Mouse (Mus musculus) forebrain, embryonic 13.5 days (tissue): ENCODE data around the gene Fzd7. TPM values are rescaled to one million over a fixed set of nuclear protein-coding genes. Genes with fewer than 3 reads are reported as not detected.

ENCODE experiments used
- ATAC-seq: fragments of 200-750 bp; cut with Nextera tagmentation; 2 replicates; pipeline ENCODE4 v1.8.0; 2017
- H3K27ac ChIP-seq: fragments of 300-500 bp; sonication (generic); 2 replicates; pipeline ENCODE4 v1.5.1; 2015; ENCODE audit warnings: inconsistent platforms, mild to moderate bottlenecking, moderate library complexity
- H3K27me3 ChIP-seq: fragments of 300-500 bp; sonication (generic); 2 replicates; pipeline ENCODE4 v1.6.1; 2015; ENCODE audit warnings: mild to moderate bottlenecking, inconsistent platforms
- H3K36me3 ChIP-seq: fragments of 300-500 bp; sonication (generic); 2 replicates; pipeline ENCODE4 v1.6.1; 2015; ENCODE audit warnings: mild to moderate bottlenecking, inconsistent platforms; ENCODE audit not compliant: poor library complexity, severe bottlenecking
- H3K4me1 ChIP-seq: fragments of 300-500 bp; sonication (generic); 2 replicates; pipeline ENCODE4 v1.6.1; 2015; ENCODE audit warnings: inconsistent platforms
- H3K4me2 ChIP-seq: fragments of 300-500 bp; sonication (generic); 2 replicates; pipeline ENCODE4 v1.6.1; 2015; ENCODE audit warnings: inconsistent platforms, mild to moderate bottlenecking, moderate library complexity
- H3K4me3 ChIP-seq: fragments of 300-500 bp; sonication (generic); 2 replicates; pipeline ENCODE4 v1.5.1; 2015; ENCODE audit warnings: mild to moderate bottlenecking, inconsistent platforms
- H3K9ac ChIP-seq: fragments of 300-500 bp; sonication (generic); 2 replicates; pipeline ENCODE4 v1.6.1; 2015; ENCODE audit warnings: mild to moderate bottlenecking, inconsistent platforms
- H3K9me3 ChIP-seq: fragments of 300-500 bp; sonication (generic); replicated peaks from 2 replicates; pipeline ENCODE4 v1.6.1; 2016; ENCODE audit warnings: inconsistent platforms
- WGBS: fragments of 180-500 bp; shearing (Covaris S2); methylation state at CpG from one replicate; pipeline ENCODE4 v1.1.7; 2015; 5-methylcytosine and 5-hydroxymethylcytosine counted together
- polyA plus RNA-seq: library from polyadenylated mRNA; unstranded; fragments of >200 nt; fragmentation: Nextera tagmentation; extraction: Ambion mirVana; gene quantifications from 2 replicates; pipeline ENCODE4 v1.2.1, GENCODE M21; 2015

Fzd7 gene
- polyA plus RNA-seq, 1 experiment from 2014 or later: 2.8 TPM

DNA sequence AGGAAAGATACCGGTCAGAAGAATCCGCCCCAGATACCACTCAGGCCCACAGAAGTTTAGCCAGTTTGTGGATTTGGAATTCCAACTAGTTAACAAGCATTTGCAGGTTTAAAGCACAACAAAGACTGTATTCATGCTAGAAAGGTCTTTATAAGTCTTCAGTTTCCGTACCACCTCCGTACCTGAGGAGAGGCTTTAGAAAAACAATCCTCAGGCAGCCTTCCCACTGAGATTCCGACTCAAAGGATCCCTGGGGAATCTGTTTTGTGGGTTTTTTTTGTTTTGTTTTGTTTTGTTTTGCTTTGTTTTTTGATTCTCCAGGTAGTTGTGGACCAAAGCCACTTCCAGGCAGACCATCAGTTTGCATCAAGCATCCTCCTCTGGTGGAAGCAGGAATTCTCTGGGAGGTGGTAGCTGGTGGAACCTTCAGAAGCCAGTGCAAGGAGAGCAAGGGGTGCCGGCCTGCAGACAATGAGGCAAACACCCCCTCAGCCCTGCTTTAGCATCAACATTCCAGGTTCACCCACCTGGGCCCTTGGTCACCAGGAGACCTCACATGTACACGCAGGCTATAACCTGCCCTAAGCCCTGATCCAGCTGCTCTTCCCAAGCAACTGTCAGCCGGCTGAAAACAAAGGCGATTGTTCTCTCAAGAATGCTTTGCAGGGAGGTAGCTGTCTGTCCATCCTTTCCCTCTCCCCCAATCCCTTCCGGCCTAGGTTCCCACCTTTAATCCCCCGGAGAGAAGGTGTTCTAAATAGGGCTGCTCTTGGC is 33.5 kb upstream of the Fzd7 start:
- no peak for ATAC-seq
- no peaks in the 10 kb centered on the region for H3K36me3 ChIP-seq
- 0 out of 2 replicates have a peak, but pooled peaks cover 12% of the 10 kb centered on the region for H3K27me3 ChIP-seq
- H3K27ac ChIP-seq: no peak overlapping the region
- no peak overlapping the region for H3K4me3 ChIP-seq
- no peak overlapping the region for H3K4me2 ChIP-seq
- peaks cover 15% of the 10 kb centered on the region for H3K4me1 ChIP-seq
- 30% methylated on average over 11 of the region's 11 CpGs for WGBS
- H3K9me3 ChIP-seq: no peaks in the 10 kb centered on the region
- H3K9ac ChIP-seq: no peak overlapping the region

DNA sequence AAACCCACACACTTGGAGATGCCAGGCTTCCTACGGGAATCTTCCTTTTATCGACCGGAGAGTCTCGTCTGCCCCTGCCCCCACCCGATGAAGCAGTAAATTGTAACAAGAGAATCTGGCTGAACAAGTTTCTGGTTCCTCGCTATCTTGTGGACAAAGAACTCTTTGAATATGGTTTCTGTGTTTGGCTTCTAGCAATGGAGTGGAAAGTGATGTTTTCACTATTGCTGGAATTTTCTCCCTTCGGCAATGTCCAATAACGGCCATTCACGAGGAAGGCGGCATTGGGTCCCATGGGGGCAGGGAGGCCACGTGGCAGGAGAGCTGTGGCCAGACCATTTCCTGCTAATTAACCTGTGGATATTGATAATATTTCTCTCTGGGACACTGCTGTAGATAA is 32.8 kb upstream of the Fzd7 start:
- H3K9ac ChIP-seq: no peak overlapping the region
- WGBS: 19% methylated on average over 11 of the region's 11 CpGs
- no peak for ATAC-seq
- H3K27me3 ChIP-seq: 0 out of 2 replicates have a peak, but pooled peaks cover 12% of the 10 kb centered on the region
- peaks cover 15% of the 10 kb centered on the region for H3K4me1 ChIP-seq
- H3K36me3 ChIP-seq: no peaks in the 10 kb centered on the region
- H3K27ac ChIP-seq: no peak overlapping the region
- no peak overlapping the region for H3K4me3 ChIP-seq
- H3K9me3 ChIP-seq: no peaks in the 10 kb centered on the region
- no peak overlapping the region for H3K4me2 ChIP-seq

DNA sequence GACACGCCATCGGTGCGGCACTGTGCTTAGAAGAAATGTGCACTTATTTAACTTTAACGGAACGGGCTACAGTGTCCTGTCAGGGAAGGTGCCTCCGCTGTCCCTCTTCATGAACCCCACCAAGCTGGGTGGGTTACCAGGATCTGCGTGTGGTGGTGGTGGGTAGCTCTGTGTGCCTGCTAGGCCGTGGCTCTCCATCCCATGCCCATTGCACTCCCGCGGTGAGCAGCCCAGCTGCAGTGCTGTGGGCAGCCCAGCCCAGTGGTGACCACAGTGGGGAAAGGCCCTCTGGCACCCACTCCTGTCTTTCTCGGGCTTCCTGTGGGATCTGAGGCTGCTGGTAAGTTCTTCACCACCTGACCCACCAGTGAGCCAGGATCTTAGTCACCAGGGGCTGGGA is 31.3 kb upstream of the Fzd7 start:
- Histone ChIP-seq H3K4me3 (no peak overlapping the region), H3K36me3 (no peaks in the 10 kb centered on the region), H3K4me2 (no peak overlapping the region), H3K4me1 (peaks cover 15% of the 10 kb centered on the region), H3K27me3 (0 out of 2 replicates have a peak, but pooled peaks cover 12% of the 10 kb centered on the region), H3K9me3 (no peaks in the 10 kb centered on the region), H3K27ac (no peak overlapping the region), H3K9ac (no peak overlapping the region)
- WGBS: 80% methylated on average over 11 of the region's 11 CpGs
- ATAC-seq: no peak

DNA sequence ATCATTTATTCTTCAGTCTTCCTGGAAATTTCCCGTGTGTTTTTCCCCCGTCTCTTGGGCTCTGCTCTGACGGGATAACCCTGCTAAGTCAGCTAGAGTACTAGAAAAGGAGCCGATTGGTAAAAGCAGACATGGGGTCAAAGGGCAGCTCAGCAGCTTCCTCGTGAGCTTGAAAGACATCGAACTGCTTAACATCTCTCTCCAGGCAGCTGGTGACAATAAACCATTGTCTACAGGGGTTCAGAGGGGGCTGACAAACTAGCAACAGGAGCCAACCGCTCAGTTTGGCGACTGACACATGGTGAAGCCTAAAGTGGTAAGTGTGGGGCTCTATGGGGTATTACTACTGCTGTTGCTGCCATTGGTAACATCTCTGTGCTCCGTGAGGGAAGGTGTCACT is 30.6 kb upstream of the Fzd7 start:
- Histone ChIP-seq H3K27me3 (0 out of 2 replicates have a peak, but pooled peaks cover 12% of the 10 kb centered on the region), H3K4me2 (no peak overlapping the region), H3K4me1 (peaks cover 15% of the 10 kb centered on the region), H3K9me3 (no peaks in the 10 kb centered on the region), H3K27ac (no peak overlapping the region), H3K36me3 (no peaks in the 10 kb centered on the region), H3K4me3 (no peak overlapping the region), H3K9ac (no peak overlapping the region)
- WGBS: 10% methylated on average over 9 of the region's 9 CpGs
- no peak for ATAC-seq

DNA sequence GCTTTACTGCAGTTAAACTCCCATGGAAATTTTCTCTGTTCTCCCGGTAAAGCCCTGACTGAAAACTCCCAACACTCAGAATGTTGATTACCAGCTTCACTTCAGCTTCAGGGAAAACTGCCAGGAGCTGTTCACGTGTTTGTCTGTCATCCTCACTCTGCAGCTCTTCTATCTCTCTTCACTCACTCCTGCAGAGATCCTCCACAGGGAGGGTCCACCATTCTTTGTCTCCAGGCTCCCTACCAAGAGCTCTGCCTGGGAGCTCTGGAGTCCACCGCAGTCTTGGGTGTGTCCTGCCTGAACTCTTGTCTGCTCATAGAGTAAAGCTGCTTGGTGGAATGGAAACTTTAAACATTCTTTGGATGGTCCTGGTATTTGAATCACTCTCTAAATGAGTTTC is 25.4 kb upstream of the Fzd7 start:
- ATAC-seq: no peak
- WGBS: 34% methylated on average over 3 of the region's 3 CpGs
- no peaks in the 10 kb centered on the region for H3K9me3 ChIP-seq
- H3K4me3 ChIP-seq: no peak overlapping the region
- H3K27ac ChIP-seq: no peak overlapping the region
- peaks cover 7% of the 10 kb centered on the region for H3K4me1 ChIP-seq
- H3K27me3 ChIP-seq: peaks cover 5% of the 10 kb centered on the region
- no peaks in the 10 kb centered on the region for H3K36me3 ChIP-seq
- H3K9ac ChIP-seq: no peak overlapping the region
- H3K4me2 ChIP-seq: no peak overlapping the region

DNA sequence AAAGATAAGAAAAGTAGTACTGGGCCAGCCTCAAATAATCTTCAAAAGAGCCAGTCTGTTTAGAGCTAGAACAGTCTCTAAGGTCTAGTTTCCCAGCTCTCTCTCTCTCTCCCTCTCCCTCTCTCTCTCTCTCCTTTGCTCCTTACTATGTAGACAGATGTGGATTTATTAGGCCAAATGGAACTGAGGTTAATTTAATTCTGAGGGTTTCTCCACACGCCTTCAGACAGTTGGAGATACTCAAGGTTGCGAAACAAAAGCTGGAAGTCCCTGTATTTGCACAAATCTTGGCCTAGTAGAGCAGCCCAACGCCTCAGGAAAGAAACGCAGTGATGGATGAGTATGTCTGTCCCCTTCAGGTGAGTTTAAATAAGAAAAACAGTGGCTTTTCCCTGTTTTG is 24.4 kb upstream of the Fzd7 start:
- Histone ChIP-seq H3K4me3 (no peak overlapping the region), H3K9me3 (no peaks in the 10 kb centered on the region), H3K4me1 (peaks cover 7% of the 10 kb centered on the region), H3K27ac (no peak overlapping the region), H3K4me2 (no peak overlapping the region), H3K36me3 (no peaks in the 10 kb centered on the region), H3K9ac (no peak overlapping the region), H3K27me3 (peaks cover 8% of the 10 kb centered on the region)
- no peak for ATAC-seq
- WGBS: 89% methylated on average over 4 of the region's 4 CpGs

DNA sequence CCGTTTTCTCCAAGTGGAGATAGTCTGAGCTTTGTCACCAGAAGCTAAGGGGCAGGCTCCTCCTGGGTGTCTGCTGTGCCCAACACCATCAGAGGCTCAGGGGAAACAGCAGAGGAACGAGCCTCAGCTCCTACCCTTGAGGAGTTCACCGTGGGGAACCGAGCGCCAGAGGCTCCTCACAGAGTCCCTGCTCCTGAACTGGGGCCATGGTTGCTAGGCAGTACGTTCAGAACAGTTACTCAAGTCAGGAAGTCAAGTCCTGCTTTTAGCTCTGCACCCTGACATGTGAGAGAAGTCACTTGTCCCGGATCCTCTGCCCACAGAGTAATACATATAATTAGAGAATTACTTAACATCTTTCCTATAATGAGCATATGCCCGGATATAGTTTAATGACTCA is 23.3 kb upstream of the Fzd7 start:
- ATAC-seq: no peak
- WGBS: 20% methylated on average over 8 of the region's 8 CpGs
- H3K4me2 ChIP-seq: no peak overlapping the region
- no peak overlapping the region for H3K9ac ChIP-seq
- H3K36me3 ChIP-seq: no peaks in the 10 kb centered on the region
- H3K27ac ChIP-seq: no peak overlapping the region
- no peak overlapping the region for H3K4me3 ChIP-seq
- H3K9me3 ChIP-seq: no peaks in the 10 kb centered on the region
- H3K27me3 ChIP-seq: peaks cover 8% of the 10 kb centered on the region
- peaks cover 7% of the 10 kb centered on the region for H3K4me1 ChIP-seq

DNA sequence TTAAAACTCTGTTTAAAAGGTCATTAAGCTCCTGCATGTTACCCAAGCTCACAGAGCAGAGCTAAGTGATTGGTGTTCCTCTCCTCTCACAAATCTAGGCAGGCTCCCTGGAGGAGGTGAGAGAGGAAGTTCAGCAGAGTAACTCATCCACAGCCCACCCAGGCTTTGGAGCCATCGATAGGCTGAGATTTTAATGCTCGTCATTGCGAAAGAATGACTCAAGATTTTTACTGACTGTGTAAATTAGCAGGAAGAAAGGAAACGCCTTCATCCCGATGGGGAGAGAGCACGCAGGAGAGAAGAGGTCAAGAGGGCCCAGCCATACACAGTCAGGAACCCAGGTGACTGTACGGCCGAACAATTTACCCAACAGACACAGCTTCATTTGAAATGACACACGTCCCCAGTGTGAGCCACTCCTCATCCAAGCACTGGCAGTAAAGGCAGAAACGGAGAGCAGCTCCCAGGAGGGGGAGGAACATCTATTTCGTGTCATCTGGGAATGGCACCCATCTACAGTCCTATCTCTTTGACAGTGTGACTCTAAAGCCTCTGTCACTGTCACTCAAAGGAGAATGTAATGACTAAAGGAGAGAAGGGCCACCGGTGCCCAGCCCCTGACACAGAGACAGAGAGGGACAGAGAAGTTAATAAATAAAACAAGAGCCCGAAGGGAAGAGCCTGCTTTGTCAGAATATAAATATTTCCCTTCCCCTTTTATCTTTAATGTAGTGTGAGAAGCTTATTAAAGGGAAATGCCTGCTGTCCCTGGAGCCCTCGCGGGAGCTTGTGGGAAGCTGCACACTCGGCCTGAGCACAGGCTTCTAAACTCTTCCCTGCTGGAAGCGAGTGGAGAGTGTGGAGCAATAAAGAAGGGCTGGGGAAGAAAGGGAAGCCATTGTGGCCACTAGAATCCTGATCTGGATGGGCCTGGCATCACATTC is 17.3 kb upstream of the Fzd7 start:
- H3K27ac ChIP-seq: 0 out of 2 replicates have a peak overlapping the region, but pooled peaks have one; percentile 5
- no peak overlapping the region for H3K4me2 ChIP-seq
- no peaks in the 10 kb centered on the region for H3K9me3 ChIP-seq
- ATAC-seq: peak; percentile 53; the same call in 1 of the 2 replicates
- peaks cover 5% of the 10 kb centered on the region for H3K27me3 ChIP-seq
- WGBS: 52% methylated on average over 17 of the region's 17 CpGs
- H3K9ac ChIP-seq: no peak overlapping the region
- no peaks in the 10 kb centered on the region for H3K36me3 ChIP-seq
- no peak overlapping the region for H3K4me3 ChIP-seq
- H3K4me1 ChIP-seq: peaks cover 6% of the 10 kb centered on the region; the same call in 1 of the 2 replicates

DNA sequence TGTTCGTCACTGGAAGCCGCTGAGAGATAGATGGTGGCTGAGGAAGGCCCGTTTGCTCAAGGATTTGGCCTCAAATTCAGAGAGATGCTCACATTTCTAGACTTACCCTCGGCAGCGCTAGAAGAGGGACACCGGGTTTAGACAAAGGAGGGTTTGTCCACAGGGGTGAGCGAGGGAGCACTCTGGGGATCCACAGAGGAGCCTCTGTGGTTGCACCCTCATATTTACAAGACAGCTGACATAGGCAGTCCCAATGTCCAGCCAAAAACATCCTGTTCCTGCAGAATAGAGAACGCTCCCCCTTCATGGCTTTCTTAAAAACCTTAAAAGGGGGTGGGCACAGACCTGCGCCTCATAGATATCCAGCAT is 16.6 kb upstream of the Fzd7 start:
- no peak for ATAC-seq
- H3K27me3 ChIP-seq: peaks cover 7% of the 10 kb centered on the region
- H3K4me1 ChIP-seq: peaks cover 6% of the 10 kb centered on the region; the same call in 1 of the 2 replicates
- H3K4me2 ChIP-seq: no peak overlapping the region
- 0 out of 2 replicates have a peak overlapping the region, but pooled peaks have one; percentile 5 for H3K27ac ChIP-seq
- H3K9ac ChIP-seq: no peak overlapping the region
- WGBS: 69% methylated on average over 9 of the region's 9 CpGs
- H3K36me3 ChIP-seq: no peaks in the 10 kb centered on the region
- H3K4me3 ChIP-seq: no peak overlapping the region
- H3K9me3 ChIP-seq: no peaks in the 10 kb centered on the region

DNA sequence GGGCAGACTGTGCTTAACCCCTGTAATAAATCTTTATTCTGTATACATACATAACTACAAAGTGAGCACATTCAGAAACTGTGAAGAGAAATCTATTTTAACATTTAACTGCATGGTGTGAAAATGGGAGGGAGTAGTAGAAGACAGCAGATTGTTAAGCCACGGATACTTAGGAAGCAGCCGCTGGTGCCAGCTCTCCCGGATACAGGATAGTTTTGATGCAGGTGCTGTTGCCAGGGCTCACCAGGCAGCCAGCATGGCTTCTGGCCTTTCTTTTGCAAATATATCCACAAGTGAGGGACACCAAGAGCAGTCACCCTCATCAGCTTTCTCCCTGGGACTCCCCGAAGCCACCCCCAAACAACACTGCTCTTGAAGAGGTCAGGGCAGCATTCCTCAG is 13.1 kb upstream of the Fzd7 start:
- no peak for ATAC-seq
- Histone ChIP-seq H3K4me3 (no peak overlapping the region), H3K4me2 (no peak overlapping the region), H3K9me3 (no peaks in the 10 kb centered on the region), H3K27ac (no peak overlapping the region), H3K36me3 (no peaks in the 10 kb centered on the region), H3K27me3 (peaks cover 2% of the 10 kb centered on the region; the same call in 1 of the 2 replicates), H3K4me1 (peaks cover 19% of the 10 kb centered on the region), H3K9ac (no peak overlapping the region)
- WGBS: 40% methylated on average over 4 of the region's 4 CpGs

DNA sequence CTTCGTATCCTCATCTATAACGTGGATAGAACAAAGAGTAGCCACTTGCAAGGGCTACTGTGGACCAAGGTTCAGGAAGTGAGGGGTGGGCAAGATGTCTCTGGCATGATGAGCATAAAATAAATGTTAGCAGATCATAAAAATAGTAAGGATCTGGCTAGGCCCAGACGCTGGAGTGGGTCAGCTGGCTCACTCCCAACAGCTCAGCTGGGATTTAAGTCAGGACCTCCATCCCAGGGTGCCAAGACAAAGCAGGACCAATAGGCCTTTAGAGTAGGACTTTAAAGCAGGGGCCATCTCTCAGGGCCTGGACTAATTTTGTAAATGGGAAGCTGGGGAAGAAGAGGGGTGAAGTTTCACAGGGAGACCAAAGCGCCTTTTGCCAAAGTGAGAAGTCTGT is 11.5 kb upstream of the Fzd7 start:
- no peak for ATAC-seq
- 56% methylated on average over 4 of the region's 4 CpGs for WGBS
- peaks cover 11% of the 10 kb centered on the region; the same call in 1 of the 2 replicates for H3K27me3 ChIP-seq
- H3K27ac ChIP-seq: no peak overlapping the region
- H3K4me1 ChIP-seq: peaks cover 13% of the 10 kb centered on the region
- H3K36me3 ChIP-seq: no peaks in the 10 kb centered on the region
- no peak overlapping the region for H3K4me2 ChIP-seq
- no peak overlapping the region for H3K4me3 ChIP-seq
- no peaks in the 10 kb centered on the region for H3K9me3 ChIP-seq
- H3K9ac ChIP-seq: no peak overlapping the region
